ENCODE assay signal across 15 mouse cellular contexts in genomic region chr9:37512097-37512496, GRCm38 (mm10). TPM values are rescaled to one million over a fixed set of nuclear protein-coding genes. Genes with fewer than 3 reads are reported as not detected.
DNase-seq lines count a peak whose midpoint lies in the region; ATAC-seq and TF ChIP-seq lines count a peak whose summit lies in the region.
"Had no signal": no experiment of that assay in that cellular context is flagged by ENCODE, and none has a peak within 500 bp of the region (broad histone marks: within the 10 kb centered on the region; RNA-seq: fewer than 3 reads in every experiment).

No protein-coding gene starts in this region.

- peaks cover 1% of the 10 kb centered on the region; the same call in 1 of the 2 replicates for H3K4me1 ChIP-seq in cerebellum, adult 2 months (ENCODE audit: control insufficient read depth, insufficient read depth, low read length)
- no peaks in the 10 kb centered on the region for H3K4me1 ChIP-seq in liver, postnatal 0 days (ENCODE audit: insufficient read depth)
- H3K4me1 ChIP-seq: midbrain, embryonic 10.5 days had no signal

- no peak overlapping the region for H3K9ac ChIP-seq in liver, postnatal 0 days (replicated peaks)
- H3K9ac ChIP-seq: liver, embryonic 13.5 days had no signal

- H3K4me3 ChIP-seq in cerebellum, adult 2 months (replicated peaks; ENCODE audit: insufficient read depth, low read depth, low read length), result no peak overlapping the region
- H3K4me3 ChIP-seq in left cerebral cortex, adult 2 months, result no peak overlapping the region
- H3K4me3 ChIP-seq in liver, postnatal 0 days (ENCODE audit: low read depth, low read length), result no peak overlapping the region
- H3K4me3 ChIP-seq: liver, embryonic 13.5 days; midbrain, embryonic 10.5 days had no signal

- DNase-seq in cerebellum, adult 2 months, result no peak
- no peak for DNase-seq in left cerebral cortex, adult 2 months (ENCODE audit: extremely low spot score in 1 of 2, low spot score in 2 of 2)
- no peak for DNase-seq in left cerebral cortex, adult 9 months (ENCODE audit: low spot score in 2 of 2)
- peak; percentile 62 for DNase-seq in ES-CJ7 (ENCODE audit: low read depth, low spot score)
- DNase-seq in liver, postnatal 0 days, result no peak
- no peak for DNase-seq in natural killer cell, adult 2 months (ENCODE audit: low spot score in 2 of 2)
- DNase-seq: adrenal gland, postnatal 10 days; B cell, adult 2 months; heart, postnatal 36 days; liver, embryonic 13.5 days had no signal

- no peak for TF ChIP-seq EP300 in liver, postnatal 0 days (IDR thresholded peaks at IDR 0.05; ENCODE audit: low read depth)

- H3K27ac ChIP-seq in cerebellum, adult 2 months (ENCODE audit: insufficient read depth, low read length), result no peak overlapping the region
- H3K27ac ChIP-seq in left cerebral cortex, adult 2 months, result no peak overlapping the region
- no peak overlapping the region for H3K27ac ChIP-seq in liver, postnatal 0 days (ENCODE audit: low read depth)
- H3K27ac ChIP-seq: liver, embryonic 13.5 days; midbrain, embryonic 10.5 days had no signal

- 96% methylated on average over 2 of the region's 2 CpGs for WGBS in cerebellum, adult 2 months
- 70% methylated on average over 2 of the region's 2 CpGs for WGBS in liver, postnatal 0 days (ENCODE audit: insufficient replicate concordance)

- intact Hi-C loops in left cerebral cortex, adult 2 months (cut with DNase I), result no loop called here

- ATAC-seq in cerebellum, adult (ENCODE audit: insufficient number of reproducible peaks, low FRiP score, low TSS enrichment), result no peak
- no peak for ATAC-seq in liver, postnatal 0 days
- no peak for ATAC-seq in erythroblast, adult 5-6 weeks (replicated peaks; ENCODE audit: low FRiP score, poor library complexity, severe bottlenecking)
- ATAC-seq: inflammation-experienced regulatory T-cells, adult 6 months had no signal

- TF ChIP-seq CTCF in cerebellum, adult 2 months (IDR thresholded peaks at IDR 0.05; ENCODE audit: borderline replicate concordance, insufficient read depth, low read depth, low read length), result peak; percentile 23; the same call in 1 of the 2 replicates
- TF ChIP-seq CTCF in left cerebral cortex, adult 2 months (IDR thresholded peaks at IDR 0.05), result peak; percentile 30
- peak; percentile 48 for TF ChIP-seq CTCF in liver, postnatal 0 days (IDR thresholded peaks at IDR 0.05; ENCODE audit: low read depth)

- no peaks in the 10 kb centered on the region for H3K9me3 ChIP-seq in liver, postnatal 0 days (ENCODE audit: low read length)
- H3K9me3 ChIP-seq: liver, embryonic 13.5 days; midbrain, embryonic 10.5 days had no signal

- H3K4me2 ChIP-seq in liver, postnatal 0 days (ENCODE audit: low read depth, low read length), result no peak overlapping the region
- H3K4me2 ChIP-seq: liver, embryonic 13.5 days had no signal

- no peak for TF ChIP-seq POLR2A in cerebellum, adult 2 months (IDR thresholded peaks at IDR 0.05; ENCODE audit: borderline replicate concordance, insufficient read depth, low read length)

- no peaks in the 10 kb centered on the region for H3K36me3 ChIP-seq in liver, postnatal 0 days (replicated peaks; ENCODE audit: insufficient read depth, low read length)
- H3K36me3 ChIP-seq: liver, embryonic 13.5 days had no signal

- H3K27me3 ChIP-seq in cerebellum, adult 2 months (ENCODE audit: control insufficient read depth, insufficient read depth, low read length), result no peaks in the 10 kb centered on the region
- H3K27me3 ChIP-seq in liver, postnatal 0 days (ENCODE audit: insufficient read depth, low read length), result no peaks in the 10 kb centered on the region
- H3K27me3 ChIP-seq: liver, embryonic 13.5 days had no signal

RNA-seq across cellular contexts. Expression of gene Esam, which starts 15.8 kb away (rescaled TPM):
- polyA plus RNA-seq in cerebellum, adult 2 months (2012; rRNA removed), result 28.2 and 28.8 TPM in 2 replicates
- total RNA-seq in left cerebral cortex, adult 2 months (2021), result 10 to 100 TPM; 19.6 to 22.5 TPM
- 16.2 and 18.2 TPM in 2 replicates for polyA plus RNA-seq in liver, postnatal 0 days (2015; fragmentation: Nextera tagmentation; extraction: Ambion mirVana)
- total RNA-seq in erythroblast, adult 5-6 weeks (2015; ENCODE audit: low replicate concordance), result not detected in 2 replicates
- 0.42 TPM in 1 of 2 replicates, not detected in the other for total RNA-seq in erythroblast, adult 5-6 weeks (2017; ENCODE audit: low replicate concordance)

RNA-seq across cellular contexts. Expression of gene Msantd2, which starts 23.0 kb away (rescaled TPM):
- 40.6 and 40.7 TPM in 2 replicates for polyA plus RNA-seq in cerebellum, adult 2 months (2012; rRNA removed)
- 10 to 100 TPM; 21.4 to 26.7 TPM for total RNA-seq in left cerebral cortex, adult 2 months (2021)
- 3.0 and 3.3 TPM in 2 replicates for polyA plus RNA-seq in liver, postnatal 0 days (2015; fragmentation: Nextera tagmentation; extraction: Ambion mirVana)
- 2.3 and 2.5 TPM in 2 replicates for total RNA-seq in erythroblast, adult 5-6 weeks (2015; ENCODE audit: low replicate concordance)
- 8.2 and 10.7 TPM in 2 replicates for total RNA-seq in erythroblast, adult 5-6 weeks (2017; ENCODE audit: low replicate concordance)

RNA-seq across cellular contexts. Expression of gene Vsig2, which starts 27.0 kb away (rescaled TPM):
- polyA plus RNA-seq in cerebellum, adult 2 months (2012; rRNA removed), result 3.4 and 4.8 TPM in 2 replicates
- 1 to 10 TPM; 4.1 to 4.5 TPM for total RNA-seq in left cerebral cortex, adult 2 months (2021)
- 0.88 and 1.3 TPM in 2 replicates for polyA plus RNA-seq in liver, postnatal 0 days (2015; fragmentation: Nextera tagmentation; extraction: Ambion mirVana)
- total RNA-seq in erythroblast, adult 5-6 weeks (2015; ENCODE audit: low replicate concordance), result not detected in 2 replicates
- not detected in 2 replicates for total RNA-seq in erythroblast, adult 5-6 weeks (2017; ENCODE audit: low replicate concordance)
- polyA plus RNA-seq: neural tube, embryonic 11.5 days had no signal

RNA-seq across cellular contexts. Expression of gene Nrgn, which starts 40.6 kb away (rescaled TPM):
- polyA plus RNA-seq in cerebellum, adult 2 months (2012; rRNA removed), result 46.6 and 66.0 TPM in 2 replicates
- 1,000 to 10,000 TPM; 1,927 to 1,950 TPM for total RNA-seq in left cerebral cortex, adult 2 months (2021)
- polyA plus RNA-seq in liver, postnatal 0 days (2015; fragmentation: Nextera tagmentation; extraction: Ambion mirVana), result 7.4 and 9.3 TPM in 2 replicates
- 1.7 TPM in 1 of 2 replicates, not detected in the other for total RNA-seq in erythroblast, adult 5-6 weeks (2015; ENCODE audit: low replicate concordance)
- 2.9 TPM in 1 of 2 replicates, not detected in the other for total RNA-seq in erythroblast, adult 5-6 weeks (2017; ENCODE audit: low replicate concordance)

RNA-seq across cellular contexts. Expression of gene Siae, which starts 43.4 kb away (rescaled TPM):
- polyA plus RNA-seq in cerebellum, adult 2 months (2012; rRNA removed), result 15.8 and 15.9 TPM in 2 replicates
- total RNA-seq in left cerebral cortex, adult 2 months (2021), result 10 to 100 TPM; 17.1 to 18.8 TPM
- polyA plus RNA-seq in liver, postnatal 0 days (2015; fragmentation: Nextera tagmentation; extraction: Ambion mirVana), result 5.1 and 5.2 TPM in 2 replicates
- total RNA-seq in erythroblast, adult 5-6 weeks (2015; ENCODE audit: low replicate concordance), result 1.7 and 1.9 TPM in 2 replicates
- 1.4 and 2.6 TPM in 2 replicates for total RNA-seq in erythroblast, adult 5-6 weeks (2017; ENCODE audit: low replicate concordance)

Comparison
In these comparisons a context has a peak if more than half of its experiments do, and no peak if none do; other contexts are left out.
1. RNA of gene Esam, which starts 15.8 kb away (total RNA-seq): 19.6 to 22.5 TPM in left cerebral cortex, adult 2 months; 0.42 TPM in erythroblast, adult 5-6 weeks; every median in the first group is over 10 times any median in the second.
2. RNA of gene Vsig2, which starts 27.0 kb away (total RNA-seq): 4.1 to 4.5 TPM in left cerebral cortex, adult 2 months; not detected in erythroblast, adult 5-6 weeks; every median in the first group is over 4 times any median in the second.
3. Peak in every context shown above with its lines, with median percentiles within 50 percentile points of each other: CTCF ChIP-seq.